Mouse (Mus musculus): ENCODE measurements around the gene Ism2. TPM values are rescaled to one million over a fixed set of nuclear protein-coding genes. Genes with fewer than 3 reads are reported as not detected.

Ism2 gene
- polyA plus RNA-seq, 1 experiment from 2014 or later, result 0.39 TPM

DNA sequence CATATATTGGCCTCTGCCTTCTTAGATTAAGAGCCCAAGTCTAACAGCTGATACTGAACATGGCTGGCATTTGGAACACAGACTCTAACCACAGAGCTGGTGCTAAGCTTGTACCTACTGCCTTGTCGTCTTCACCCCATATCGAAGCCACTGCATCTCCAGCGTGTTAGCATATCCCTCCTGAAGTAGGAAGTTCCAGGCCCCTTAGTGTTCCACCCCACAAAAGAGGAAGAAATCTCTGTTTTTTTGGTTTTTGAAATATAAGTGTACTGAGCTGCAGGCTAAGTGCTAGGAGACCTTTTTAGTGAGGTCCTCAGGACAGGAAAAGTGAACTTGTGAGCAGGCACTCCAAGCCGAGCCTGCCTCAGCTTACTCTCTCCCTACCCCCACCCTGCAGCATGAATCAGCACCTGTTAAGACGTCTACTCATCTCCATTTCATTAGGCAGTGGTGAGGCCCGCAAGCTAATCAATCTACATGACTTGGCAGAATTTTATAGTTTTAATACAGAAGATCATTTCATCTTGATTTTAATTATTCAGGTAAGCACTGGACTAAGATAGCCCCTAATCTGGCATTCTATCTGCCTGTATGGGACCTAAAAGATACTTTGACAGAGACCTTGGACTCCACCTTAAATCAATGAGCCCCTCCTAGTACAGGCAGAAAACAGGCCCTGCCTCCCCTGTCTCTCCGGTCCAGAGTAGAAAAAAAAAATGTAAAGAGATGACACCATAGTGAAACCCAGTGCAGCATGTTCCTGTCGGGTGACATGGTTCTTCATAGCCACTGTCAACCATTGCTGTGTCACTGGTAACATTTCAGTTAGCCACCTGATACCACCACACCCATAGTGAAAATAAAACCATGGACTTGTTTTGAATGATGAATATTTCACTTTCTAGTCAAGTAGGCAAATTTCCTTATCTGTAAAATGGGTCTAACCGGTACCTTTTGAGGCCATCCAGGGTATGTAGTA, 24.4 kb downstream of the Ism2 start:
- no peak for TF ChIP-seq CTCF (IDR thresholded peaks at IDR 0.05; ENCODE audit: low read depth)
- Histone ChIP-seq H3K4me2 (ENCODE audit: low read length) (no peak overlapping the region), H3K27ac (no peak overlapping the region), H3K36me3 (ENCODE audit: insufficient read depth, low read length) (peaks cover 34% of the 10 kb centered on the region), H3K9ac (ENCODE audit: low read depth, low read length) (no peak overlapping the region), H3K4me3 (replicated peaks; ENCODE audit: low read depth, low read length) (no peak overlapping the region), H3K27me3 (ENCODE audit: insufficient read depth, low read length) (no peaks in the 10 kb centered on the region), H3K4me1 (replicated peaks; ENCODE audit: insufficient read depth, low read length) (peaks cover 10% of the 10 kb centered on the region; the same call in 1 of the 2 replicates), H3K9me3 (replicated peaks; ENCODE audit: low read length) (no peaks in the 10 kb centered on the region)
- ATAC-seq (replicated peaks; ENCODE audit: low FRiP score, low read depth) (no peak), DNase-seq (ENCODE audit: low spot score) (no peak)
- 89% methylated on average over 9 of the region's 9 CpGs for WGBS

DNA sequence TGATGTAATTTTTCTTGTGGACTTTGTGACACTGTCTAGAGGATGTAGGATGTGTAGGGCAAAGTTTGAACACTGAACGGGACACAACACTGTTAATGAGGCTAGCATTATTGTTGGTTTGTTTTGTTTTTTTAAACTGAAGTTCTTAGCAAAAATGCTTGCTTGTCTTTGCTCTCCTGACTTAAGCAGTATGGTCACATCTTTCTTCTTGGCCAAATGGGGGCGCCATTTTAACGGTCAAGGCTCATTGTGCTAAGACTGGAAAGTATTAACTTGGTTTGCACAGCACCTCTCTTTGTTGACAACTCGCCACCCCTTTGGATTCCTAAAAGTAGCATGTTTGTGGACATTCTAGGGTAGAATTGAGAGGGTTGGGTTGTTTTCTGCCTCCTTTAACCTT, 31.8 kb downstream of the Ism2 start:
- Histone ChIP-seq H3K36me3 (ENCODE audit: insufficient read depth, low read length) (peaks cover 26% of the 10 kb centered on the region), H3K9ac (ENCODE audit: low read depth, low read length) (peak overlapping the region; percentile 72; the same call in 1 of the 2 replicates), H3K4me2 (ENCODE audit: low read length) (peak overlapping the region; percentile 86), H3K9me3 (replicated peaks; ENCODE audit: low read length) (no peaks in the 10 kb centered on the region), H3K4me3 (replicated peaks; ENCODE audit: low read depth, low read length) (peak overlapping the region; percentile 76), H3K27ac (no peak overlapping the region), H3K27me3 (ENCODE audit: insufficient read depth, low read length) (no peaks in the 10 kb centered on the region), H3K4me1 (replicated peaks; ENCODE audit: insufficient read depth, low read length) (0 out of 2 replicates have a peak, but pooled peaks cover 6% of the 10 kb centered on the region)
- peak; percentile 63 for TF ChIP-seq CTCF (IDR thresholded peaks at IDR 0.05; ENCODE audit: low read depth)
- ATAC-seq (replicated peaks; ENCODE audit: low FRiP score, low read depth) (no peak), DNase-seq (ENCODE audit: low spot score) (peak; percentile 72)
- 21% methylated on average over 4 of the region's 4 CpGs for WGBS

DNA sequence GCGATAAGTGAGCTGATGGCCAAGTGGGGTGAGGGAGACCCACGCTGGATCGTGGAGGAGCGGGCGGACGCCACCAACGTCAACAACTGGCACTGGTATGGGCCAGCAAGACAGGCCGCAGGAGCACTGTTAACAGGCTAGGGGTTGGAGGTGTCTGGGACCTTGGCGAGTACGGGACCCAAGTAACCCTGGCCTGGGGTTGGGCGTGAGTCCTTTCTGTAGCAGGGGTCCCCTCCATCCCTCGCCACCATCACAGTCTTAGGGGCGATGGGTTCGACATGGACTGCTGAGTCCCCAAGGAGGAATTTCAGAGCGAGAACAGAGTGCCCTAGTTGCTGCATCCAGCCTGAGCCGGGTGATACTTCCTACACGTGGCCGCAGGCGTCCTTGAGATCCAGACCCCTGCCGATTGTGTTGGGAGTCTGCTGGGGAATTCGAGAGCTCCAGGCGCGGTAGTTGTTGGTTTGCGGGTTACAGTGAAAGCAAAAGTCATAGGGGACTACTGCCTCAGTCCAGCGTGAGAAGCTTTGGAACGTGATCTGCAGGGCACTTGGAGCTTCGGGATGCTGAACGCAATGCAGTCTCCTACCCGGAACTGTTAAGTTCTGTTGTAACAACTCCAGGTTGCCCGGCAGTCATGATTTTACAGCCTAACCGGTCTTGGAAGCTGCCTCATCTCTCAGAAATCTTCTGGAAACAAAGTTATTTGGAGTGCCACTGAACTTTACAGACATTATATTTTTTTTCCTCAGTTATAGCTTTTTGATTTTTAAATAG, 32.5 kb downstream of the Ism2 start:
- Histone ChIP-seq H3K4me1 (replicated peaks; ENCODE audit: insufficient read depth, low read length) (0 out of 2 replicates have a peak, but pooled peaks cover 6% of the 10 kb centered on the region), H3K4me3 (replicated peaks; ENCODE audit: low read depth, low read length) (peak overlapping the region; percentile 76), H3K36me3 (ENCODE audit: insufficient read depth, low read length) (peaks cover 24% of the 10 kb centered on the region; the same call in 1 of the 2 replicates), H3K9ac (ENCODE audit: low read depth, low read length) (peak overlapping the region; percentile 72), H3K4me2 (ENCODE audit: low read length) (peak overlapping the region; percentile 86), H3K9me3 (replicated peaks; ENCODE audit: low read length) (no peaks in the 10 kb centered on the region), H3K27ac (peak overlapping the region; percentile 89), H3K27me3 (ENCODE audit: insufficient read depth, low read length) (no peaks in the 10 kb centered on the region)
- DNase-seq (ENCODE audit: low spot score), result peak; percentile 58
- no peak for TF ChIP-seq CTCF (IDR thresholded peaks at IDR 0.05; ENCODE audit: low read depth)
- under 1% methylated on average over 31 of the region's 31 CpGs for WGBS
- peak; percentile 62 for ATAC-seq (replicated peaks; ENCODE audit: low FRiP score, low read depth)

DNA sequence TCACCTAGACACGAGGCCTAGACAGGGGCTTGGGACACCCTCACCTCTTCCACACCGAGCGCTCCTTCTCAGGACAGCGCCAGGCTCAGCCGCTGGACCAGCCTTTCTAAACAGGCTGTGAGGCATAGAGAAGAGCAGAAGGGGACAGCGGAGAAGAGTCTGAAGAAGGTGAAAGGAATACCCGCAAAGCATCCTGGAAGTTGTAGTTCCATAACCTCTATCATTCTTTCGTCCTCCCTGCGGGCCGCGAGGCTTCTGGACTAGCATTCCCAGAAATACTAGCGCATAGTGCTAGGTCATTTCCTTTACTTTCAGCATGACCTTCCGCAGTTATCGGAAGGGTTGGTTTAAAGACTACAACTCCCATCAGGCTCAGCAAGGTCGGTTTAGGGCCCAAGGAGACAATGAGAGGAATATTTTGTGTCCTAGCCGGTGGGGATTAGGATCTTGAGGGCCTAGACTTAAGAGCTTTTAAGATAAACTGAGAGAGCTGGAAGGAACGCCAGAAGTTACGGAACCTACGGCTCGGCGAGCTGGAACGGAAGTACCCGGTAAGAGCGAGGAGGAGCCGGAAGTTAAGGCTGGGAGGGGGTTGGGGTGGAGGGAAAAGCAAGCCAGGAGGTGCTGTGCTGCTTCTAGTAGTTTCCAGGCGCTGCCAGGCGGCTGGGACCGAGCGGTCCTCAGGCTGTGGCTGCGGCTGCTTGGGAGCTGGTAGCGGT, 33.2 kb downstream of the Ism2 start, which contains the start of the genes Vipas39 and Ahsa1:
Vipas39 (minus strand) TSS at position 149 of the 719 bp plus-strand sequence.
Ahsa1 (plus strand) TSS at position 372 of the 719 bp plus-strand sequence.
- ATAC-seq (replicated peaks; ENCODE audit: low FRiP score, low read depth) (peak; percentile 96), DNase-seq (ENCODE audit: low spot score) (peak; percentile 99)
- H3K4me1 ChIP-seq (replicated peaks; ENCODE audit: insufficient read depth, low read length), result 0 out of 2 replicates have a peak, but pooled peaks cover 6% of the 10 kb centered on the region
- under 1% methylated on average over 31 of the region's 31 CpGs for WGBS
- H3K4me3 ChIP-seq (replicated peaks; ENCODE audit: low read depth, low read length), result peak within 1 kb of the TSS; percentile 76
- no peaks in the 10 kb centered on the region for H3K27me3 ChIP-seq (ENCODE audit: insufficient read depth, low read length)
- peak within 1 kb of the TSS; percentile 86 for H3K4me2 ChIP-seq (ENCODE audit: low read length)
- no peaks in the 10 kb centered on the region for H3K9me3 ChIP-seq (replicated peaks; ENCODE audit: low read length)
- TF ChIP-seq CTCF (IDR thresholded peaks at IDR 0.05; ENCODE audit: low read depth), result peak; percentile 56
- H3K9ac ChIP-seq (ENCODE audit: low read depth, low read length), result peak within 1 kb of the TSS; percentile 79
- H3K27ac ChIP-seq, result peak within 1 kb of the TSS; percentile 89
- H3K36me3 ChIP-seq (ENCODE audit: insufficient read depth, low read length), result peaks cover 30% of the 10 kb centered on the region; the same call in 1 of the 2 replicates

DNA sequence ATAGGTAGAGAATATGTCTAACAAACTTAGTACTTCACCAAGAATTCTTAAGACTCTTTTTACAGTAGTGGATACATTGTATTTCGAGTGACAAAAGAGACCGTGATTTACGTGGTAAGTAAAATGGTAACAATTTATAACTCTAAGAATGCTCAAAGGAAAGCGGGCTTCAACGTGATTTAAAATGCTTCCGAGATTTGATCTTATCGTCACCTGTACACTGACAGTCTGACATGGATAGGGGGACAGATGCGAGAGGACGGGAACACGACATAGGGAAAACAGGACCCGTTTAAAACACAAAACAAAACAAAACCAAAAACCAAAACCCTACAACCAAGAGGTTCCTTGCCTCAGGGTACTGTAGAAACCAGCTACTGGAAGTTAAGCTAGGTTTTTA, 34.1 kb downstream of the Ism2 start:
- Histone ChIP-seq H3K9me3 (replicated peaks; ENCODE audit: low read length) (no peaks in the 10 kb centered on the region), H3K27me3 (ENCODE audit: insufficient read depth, low read length) (no peaks in the 10 kb centered on the region), H3K27ac (peak overlapping the region; percentile 76), H3K4me2 (ENCODE audit: low read length) (peak overlapping the region; percentile 72), H3K36me3 (ENCODE audit: insufficient read depth, low read length) (peaks cover 28% of the 10 kb centered on the region; the same call in 1 of the 2 replicates), H3K4me3 (replicated peaks; ENCODE audit: low read depth, low read length) (peak overlapping the region; percentile 76), H3K4me1 (replicated peaks; ENCODE audit: insufficient read depth, low read length) (0 out of 2 replicates have a peak, but pooled peaks cover 6% of the 10 kb centered on the region), H3K9ac (ENCODE audit: low read depth, low read length) (peak overlapping the region; percentile 79)
- ATAC-seq (replicated peaks; ENCODE audit: low FRiP score, low read depth) (no peak), DNase-seq (ENCODE audit: low spot score) (no peak)
- WGBS, result 11% methylated on average over 11 of the region's 11 CpGs
- no peak for TF ChIP-seq CTCF (IDR thresholded peaks at IDR 0.05; ENCODE audit: low read depth)

Data from kidney, postnatal 0 days (tissue).